Mouse (Mus musculus) activated CD4-positive, CD25-positive, alpha-beta regulatory T cell, adult 4 months (primary cell): Measurements from ENCODE around the gene St8sia1. TPM values are rescaled to one million over a fixed set of nuclear protein-coding genes. Genes with fewer than 3 reads are reported as not detected.

Experiments used
- ATAC-seq: one replicate; pipeline ENCODE4 v1.8.0; 2017
- polyA plus RNA-seq, 2 experiments: library from polyadenylated mRNA; unstranded; fragments of 100-300 nt; shearing (Covaris generic); gene quantifications; one replicate each; pipeline ENCODE4 v1.2.1; 2017

St8sia1 gene
- polyA plus RNA-seq, 2 experiments from 2014 or later: 10.6 to 11.5 TPM

DNA sequence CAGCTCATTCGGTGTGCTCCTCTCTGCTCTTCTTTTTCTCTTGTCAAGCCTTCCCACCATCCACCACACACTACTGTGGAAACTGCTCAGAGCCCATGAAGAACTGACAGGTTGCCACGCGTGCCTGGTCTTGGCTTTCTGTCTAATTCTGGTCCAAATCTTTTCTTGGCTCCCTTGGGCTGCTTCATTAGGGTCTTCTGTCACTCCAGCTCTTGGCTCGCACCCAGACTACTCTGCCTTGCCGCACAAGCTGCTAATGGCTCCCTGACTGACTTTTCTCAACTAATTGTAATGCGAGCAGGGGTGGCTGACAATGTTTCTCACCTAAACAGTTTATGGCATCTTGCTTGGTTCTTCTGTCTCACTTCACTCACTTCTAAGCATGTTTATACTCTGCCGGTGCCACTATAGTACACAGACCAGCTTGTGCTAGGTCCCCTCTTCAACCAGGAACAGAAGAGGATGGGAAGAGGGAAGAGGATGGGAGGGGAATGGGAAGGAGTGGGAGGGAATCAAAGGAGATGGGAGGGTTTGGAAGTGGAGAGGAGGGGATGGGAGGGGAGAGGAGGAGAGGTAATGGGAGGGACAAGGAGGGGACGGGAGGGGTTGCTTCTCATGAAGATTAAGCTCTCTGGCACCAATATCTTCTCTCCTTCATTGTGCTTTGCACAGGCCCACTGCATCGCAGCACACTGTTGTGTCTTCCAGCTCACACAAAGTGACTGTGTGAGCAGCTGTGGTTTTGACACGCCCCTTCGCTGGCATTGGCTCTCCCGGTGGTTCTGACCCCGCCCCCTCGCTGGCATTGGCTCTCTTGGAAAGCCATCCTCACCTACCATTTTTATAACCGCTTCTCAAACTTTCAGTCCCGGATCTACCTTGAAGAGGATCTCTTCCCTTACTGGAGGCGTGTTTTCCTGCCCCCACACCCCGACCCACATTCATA is 175.9 kb downstream of the St8sia1 start:
- no peak for ATAC-seq

DNA sequence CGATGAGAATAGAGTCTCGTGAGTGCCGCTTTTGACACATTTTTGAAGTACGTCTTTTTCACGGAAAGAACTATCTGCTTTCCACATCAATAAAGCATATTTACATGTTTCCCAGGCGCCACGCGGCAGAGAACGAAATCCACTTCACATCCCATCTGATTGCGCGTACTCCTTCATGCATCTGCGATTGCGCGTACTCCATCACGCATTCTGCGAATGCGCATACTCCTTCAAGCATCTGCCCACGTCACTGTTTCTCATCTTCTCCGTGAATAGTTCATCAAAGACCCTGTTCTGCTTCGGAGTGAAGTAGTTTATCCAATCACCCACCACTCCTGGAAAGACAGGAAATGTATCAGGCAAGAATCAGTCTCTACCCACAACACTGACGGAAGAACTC is 178.1 kb downstream of the St8sia1 start:
- no peak for ATAC-seq

DNA sequence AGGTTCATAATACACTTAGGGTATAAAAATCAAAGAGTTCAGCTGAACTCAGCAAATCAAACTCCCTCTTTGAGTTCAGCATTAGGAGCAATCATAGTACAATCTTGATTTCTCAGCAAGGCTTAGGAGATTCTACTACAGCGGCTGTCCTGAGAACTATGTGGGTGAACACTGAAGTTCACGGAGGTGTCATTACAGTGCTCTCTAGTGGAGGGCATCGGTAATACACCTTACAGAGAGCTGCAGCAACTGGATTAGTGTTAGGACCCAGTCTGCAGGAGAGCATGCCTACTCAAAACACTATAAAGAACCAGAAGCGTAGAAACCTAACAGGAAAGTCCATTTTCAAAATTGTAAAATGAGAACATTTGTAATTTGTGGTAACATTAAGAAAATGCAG is 178.9 kb downstream of the St8sia1 start:
- peak; percentile 92 for ATAC-seq

DNA sequence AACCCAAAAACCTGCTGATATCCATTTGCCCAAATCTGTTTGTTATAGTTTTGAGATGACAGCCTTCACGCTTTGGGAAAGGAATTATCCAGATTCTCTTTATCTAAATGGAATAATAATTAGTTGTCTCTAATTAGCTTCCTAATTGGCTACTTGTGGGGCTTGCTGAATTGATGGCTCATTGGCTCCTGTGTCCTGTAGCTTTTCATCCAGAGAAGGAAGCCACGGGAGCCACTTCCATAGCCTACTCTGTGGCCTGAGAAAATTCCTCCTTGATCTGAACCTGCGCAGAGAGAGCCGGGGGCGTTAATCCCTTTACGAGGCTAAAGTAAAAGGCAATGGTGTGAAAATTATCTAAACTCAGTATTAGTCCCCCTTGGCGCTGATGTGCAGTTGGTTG is 183.0 kb downstream of the St8sia1 start:
- no peak for ATAC-seq

DNA sequence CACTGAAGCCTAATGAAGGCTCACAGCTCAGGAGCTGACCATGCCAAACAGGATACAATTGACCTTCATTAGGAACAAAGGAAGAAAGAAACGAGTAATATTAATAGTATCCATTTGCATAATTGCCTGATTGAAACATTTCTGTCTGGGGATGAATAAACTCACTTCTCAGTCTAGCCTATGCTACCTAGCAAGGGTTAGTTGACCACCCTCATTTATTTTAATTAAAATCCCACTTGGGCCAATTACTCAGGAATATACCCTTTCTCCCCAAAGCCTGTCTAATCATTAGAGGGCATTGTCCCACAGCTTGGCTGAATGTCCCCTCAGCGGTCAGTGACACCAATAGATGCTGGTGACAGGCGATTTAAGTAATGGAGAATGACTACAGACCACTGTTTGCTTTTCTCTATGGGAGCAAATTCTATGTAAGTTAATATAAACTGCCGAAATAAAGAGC is 183.6 kb downstream of the St8sia1 start:
- no peak for ATAC-seq

DNA sequence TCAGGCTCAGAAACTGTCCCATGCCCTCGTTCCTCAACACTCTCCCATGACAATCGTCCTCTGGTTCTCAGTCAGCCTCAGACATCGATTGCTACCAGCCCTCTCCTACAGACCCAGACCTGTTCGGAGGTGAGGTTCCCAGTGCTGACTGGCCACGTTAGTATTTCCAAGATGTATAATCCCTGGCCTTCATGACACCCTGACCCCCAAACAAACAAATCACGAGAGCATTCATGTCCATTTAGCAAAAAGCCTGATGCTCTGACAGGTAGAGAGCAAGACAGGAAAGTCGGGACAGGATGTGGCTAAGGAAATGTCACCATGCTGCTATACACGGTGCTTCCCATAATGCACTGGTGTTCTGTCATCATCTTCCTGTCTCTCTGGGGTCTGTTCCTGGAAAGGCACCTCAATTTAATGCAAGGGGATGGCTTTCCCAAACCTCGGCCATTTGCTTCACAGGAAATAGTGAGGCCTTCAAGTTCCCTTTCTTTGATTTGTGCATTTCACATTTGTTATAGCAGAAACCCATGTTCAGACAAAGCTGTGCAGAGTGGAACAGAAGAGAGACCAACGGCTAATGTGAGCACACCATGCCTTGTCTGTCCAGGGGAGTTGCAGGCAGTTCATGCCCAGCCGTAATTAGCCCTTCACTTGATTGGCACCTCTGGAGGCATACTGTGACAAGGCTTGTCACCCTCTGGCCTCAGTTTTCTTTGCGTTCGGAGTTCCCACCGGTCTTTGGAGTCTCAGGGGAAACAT is 184.3 kb downstream of the St8sia1 start:
- ATAC-seq: peak; percentile 93

DNA sequence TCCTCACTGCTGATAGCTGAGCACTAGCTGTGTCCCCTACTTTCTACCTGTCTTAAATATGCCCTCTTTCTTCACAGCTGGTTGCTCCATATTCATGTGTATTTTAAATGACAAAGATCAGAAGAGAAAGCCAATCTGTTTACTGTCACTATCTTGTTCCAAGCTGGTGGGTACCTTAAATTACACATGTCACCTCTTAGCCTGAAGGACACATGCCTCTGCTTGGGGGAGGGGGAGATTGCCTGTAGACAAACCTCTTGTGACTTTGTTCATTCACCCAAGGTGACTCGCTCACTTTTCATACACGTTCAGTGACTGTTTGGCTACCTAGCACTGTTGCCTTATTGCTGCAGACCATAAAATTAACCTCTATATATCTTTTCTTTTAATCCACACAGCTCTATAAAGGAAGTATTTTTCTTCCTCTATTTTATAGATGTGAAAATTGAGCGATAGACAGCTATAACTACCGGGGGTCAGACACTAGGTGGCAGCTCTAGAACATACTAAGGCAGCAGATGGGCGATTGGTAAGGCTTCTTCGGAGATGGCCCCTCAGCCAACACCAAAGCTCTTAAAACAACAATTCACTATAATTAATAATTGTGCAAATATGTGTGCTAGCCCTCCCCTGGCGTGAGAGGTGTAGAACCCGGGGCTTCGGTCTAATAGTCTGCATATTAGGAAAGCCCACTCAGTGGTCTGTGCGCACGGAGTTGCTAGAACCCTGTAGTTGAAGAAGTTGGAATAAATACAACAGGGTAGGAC is 185.0 kb downstream of the St8sia1 start:
- peak; percentile 62 for ATAC-seq

DNA sequence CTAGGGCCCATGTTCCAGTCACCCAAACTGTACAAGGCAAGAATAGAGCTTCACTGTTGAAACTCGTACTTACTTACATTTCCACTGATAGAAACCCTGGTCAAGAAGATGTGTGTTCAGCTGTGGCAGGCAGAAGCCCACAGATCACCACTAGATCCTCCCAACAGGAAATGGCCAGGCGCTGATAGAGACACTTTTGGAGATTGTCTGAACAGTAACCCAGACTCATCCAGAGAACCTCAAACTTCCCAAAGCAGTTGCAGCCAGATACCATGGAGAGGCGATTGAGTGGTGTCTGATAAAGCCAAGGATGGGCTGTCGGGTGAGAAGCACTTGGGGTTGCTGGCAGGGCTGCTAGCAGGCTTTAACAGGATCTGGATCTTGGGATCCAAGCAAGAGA is 187.3 kb downstream of the St8sia1 start:
- no peak for ATAC-seq

DNA sequence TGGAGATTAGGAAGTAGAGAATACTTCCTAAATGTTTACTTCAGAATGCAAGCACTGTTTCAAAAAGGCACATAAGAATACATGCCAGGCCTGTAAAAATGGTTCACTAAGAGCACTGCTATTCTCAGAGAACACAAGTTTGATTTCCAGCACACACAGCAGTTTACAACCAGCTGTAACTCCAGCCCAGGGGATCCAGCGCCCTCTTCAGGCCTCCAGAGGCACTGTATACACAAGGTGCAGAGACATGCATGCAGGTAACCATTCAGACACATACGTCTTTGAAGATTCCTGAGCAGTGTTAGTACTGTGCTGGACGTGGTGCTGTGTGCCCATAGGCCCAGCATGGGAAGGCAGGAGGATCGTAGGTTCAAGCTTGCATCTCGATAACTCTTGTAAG is 190.7 kb downstream of the St8sia1 start:
- no peak for ATAC-seq

DNA sequence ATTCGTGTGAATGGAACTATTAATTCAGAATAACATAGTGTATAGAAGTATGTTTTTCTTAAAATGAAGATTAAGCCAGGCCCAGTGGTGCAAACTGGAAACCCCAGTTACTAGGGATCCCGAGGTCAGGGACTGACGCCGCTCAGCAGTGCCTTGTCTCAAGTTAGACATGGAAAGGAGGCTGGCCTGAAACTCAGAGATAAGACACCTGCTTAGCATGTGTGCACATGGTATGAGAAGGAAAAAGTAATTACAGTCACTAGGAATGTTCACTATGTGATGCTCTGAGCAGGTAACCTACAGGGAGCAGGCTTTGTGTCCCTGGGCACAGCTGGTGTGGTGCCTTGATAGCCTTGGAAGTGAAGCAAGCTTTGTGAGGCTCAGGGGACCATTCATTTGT is 192.6 kb downstream of the St8sia1 start:
- no peak for ATAC-seq

Other genes with a start within 250 kb of the St8sia1 start
- gene Cmas, start 207.8 kb downstream of the St8sia1 start, polyA plus RNA-seq: 10 to 100 TPM; 12.4 to 14.3 TPM
- gene Sult6b2, start 159.9 kb downstream of the St8sia1 start, polyA plus RNA-seq: not detected
- 10 to 100 TPM; 53.0 to 58.6 TPM for gene C2cd5, start 135.7 kb upstream of the St8sia1 start, polyA plus RNA-seq
- gene Etnk1, start 202.8 kb upstream of the St8sia1 start, polyA plus RNA-seq: 10 to 100 TPM; 25.9 to 33.6 TPM